Mouse (Mus musculus): ENCODE data around the gene Tex38. TPM values are rescaled to one million over a fixed set of nuclear protein-coding genes. Genes with fewer than 3 reads are reported as not detected.
A peak's percentile ranks its signal among the peaks of the same experiment; 100 is the strongest.

Tex38 gene
- polyA plus RNA-seq, 1 experiment, result not detected

GRCm38 (mm10) chr4:115734867-115735266 is 46.0 kb downstream of the Tex38 start:
- Histone ChIP-seq H3K79me3 (ENCODE audit: low read depth) (peaks cover 7% of the 10 kb centered on the region), H3K36me3 (ENCODE audit: control insufficient read depth, insufficient read depth) (no peaks in the 10 kb centered on the region), H3K27me3 (ENCODE audit: control insufficient read depth, insufficient read depth, insufficient read length) (peaks cover 19% of the 10 kb centered on the region), H3K4me3 (ENCODE audit: insufficient read depth, poor library complexity, severe bottlenecking) (no peak overlapping the region), H3K79me2 (ENCODE audit: control insufficient read depth, insufficient read depth) (peaks cover 21% of the 10 kb centered on the region), H3ac (ENCODE audit: control insufficient read depth, insufficient read length, low read depth) (no peak overlapping the region)
- TF ChIP-seq FOSL1 (IDR thresholded peaks at IDR 0.05; ENCODE audit: insufficient read depth, low read length, poor library complexity, severe bottlenecking) (no peak), CTCF (IDR thresholded peaks at IDR 0.05; ENCODE audit: control insufficient read depth, insufficient read depth, insufficient read length) (no peak), USF1 (IDR thresholded peaks at IDR 0.05; ENCODE audit: low read depth) (no peak), MYOD1 (IDR thresholded peaks at IDR 0.05; ENCODE audit: control insufficient read depth, insufficient read length, low read depth) (no peak), MAX (IDR thresholded peaks at IDR 0.05) (no peak), CEBPB (IDR thresholded peaks at IDR 0.05; ENCODE audit: low read depth) (no peak), MYOG (IDR thresholded peaks at IDR 0.05; ENCODE audit: control insufficient read depth, extremely low read depth, insufficient read length) (no peak)

DNA sequence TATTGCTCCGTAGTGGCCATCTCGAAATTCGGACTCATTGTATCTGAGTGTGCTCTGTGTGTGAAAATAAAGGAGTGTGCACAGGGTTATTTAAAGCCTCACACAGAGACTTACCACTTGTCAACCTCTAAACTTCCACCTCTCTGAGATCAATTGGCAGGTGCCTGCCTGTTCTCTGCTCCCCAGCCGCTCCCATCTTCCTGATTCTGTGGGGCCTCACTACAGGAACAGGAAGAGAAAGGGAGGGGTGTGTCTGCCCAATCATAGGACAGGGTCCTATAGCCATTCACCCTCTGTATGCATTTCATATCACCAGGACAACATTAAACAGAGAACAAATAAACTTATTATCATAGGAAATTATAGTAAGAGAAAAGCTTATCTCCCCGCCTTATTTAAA is 47.1 kb downstream of the Tex38 start:
- no peak overlapping the region for H3K4me3 ChIP-seq (ENCODE audit: insufficient read depth, poor library complexity, severe bottlenecking)
- no peak overlapping the region for H3ac ChIP-seq (ENCODE audit: control insufficient read depth, insufficient read length, low read depth)
- H3K79me3 ChIP-seq (ENCODE audit: low read depth), result peaks cover 5% of the 10 kb centered on the region
- H3K36me3 ChIP-seq (ENCODE audit: control insufficient read depth, insufficient read depth), result no peaks in the 10 kb centered on the region
- peaks cover 19% of the 10 kb centered on the region for H3K27me3 ChIP-seq (ENCODE audit: control insufficient read depth, insufficient read depth, insufficient read length)
- TF ChIP-seq CEBPB (IDR thresholded peaks at IDR 0.05; ENCODE audit: low read depth) (no peak), FOSL1 (IDR thresholded peaks at IDR 0.05; ENCODE audit: insufficient read depth, low read length, poor library complexity, severe bottlenecking) (no peak), MAX (IDR thresholded peaks at IDR 0.05) (no peak), CTCF (IDR thresholded peaks at IDR 0.05; ENCODE audit: control insufficient read depth, insufficient read depth, insufficient read length) (no peak), MYOD1 (IDR thresholded peaks at IDR 0.05; ENCODE audit: control insufficient read depth, insufficient read length, low read depth) (no peak), USF1 (IDR thresholded peaks at IDR 0.05; ENCODE audit: low read depth) (no peak), MYOG (IDR thresholded peaks at IDR 0.05; ENCODE audit: control insufficient read depth, extremely low read depth, insufficient read length) (no peak)
- H3K79me2 ChIP-seq (ENCODE audit: control insufficient read depth, insufficient read depth), result peaks cover 10% of the 10 kb centered on the region

GRCm38 (mm10) chr4:115732223-115732818 is 48.5 kb downstream of the Tex38 start:
- no peak overlapping the region for H3ac ChIP-seq (ENCODE audit: control insufficient read depth, insufficient read length, low read depth)
- no peaks in the 10 kb centered on the region for H3K79me3 ChIP-seq (ENCODE audit: low read depth)
- H3K4me3 ChIP-seq (ENCODE audit: insufficient read depth, poor library complexity, severe bottlenecking), result no peak overlapping the region
- TF ChIP-seq MYOD1 (IDR thresholded peaks at IDR 0.05; ENCODE audit: control insufficient read depth, insufficient read length, low read depth) (no peak), CEBPB (IDR thresholded peaks at IDR 0.05; ENCODE audit: low read depth) (no peak), MYOG (IDR thresholded peaks at IDR 0.05; ENCODE audit: control insufficient read depth, extremely low read depth, insufficient read length) (no peak), MAX (IDR thresholded peaks at IDR 0.05) (no peak), FOSL1 (IDR thresholded peaks at IDR 0.05; ENCODE audit: insufficient read depth, low read length, poor library complexity, severe bottlenecking) (no peak), CTCF (IDR thresholded peaks at IDR 0.05; ENCODE audit: control insufficient read depth, insufficient read depth, insufficient read length) (no peak), USF1 (IDR thresholded peaks at IDR 0.05; ENCODE audit: low read depth) (no peak)
- no peaks in the 10 kb centered on the region for H3K36me3 ChIP-seq (ENCODE audit: control insufficient read depth, insufficient read depth)
- H3K27me3 ChIP-seq (ENCODE audit: control insufficient read depth, insufficient read depth, insufficient read length), result peaks cover 19% of the 10 kb centered on the region
- H3K79me2 ChIP-seq (ENCODE audit: control insufficient read depth, insufficient read depth), result no peaks in the 10 kb centered on the region

GRCm38 (mm10) chr4:115731588-115732222 is 49.1 kb downstream of the Tex38 start:
- H3K79me2 ChIP-seq (ENCODE audit: control insufficient read depth, insufficient read depth), result no peaks in the 10 kb centered on the region
- no peak overlapping the region for H3ac ChIP-seq (ENCODE audit: control insufficient read depth, insufficient read length, low read depth)
- H3K27me3 ChIP-seq (ENCODE audit: control insufficient read depth, insufficient read depth, insufficient read length), result peaks cover 19% of the 10 kb centered on the region
- H3K79me3 ChIP-seq (ENCODE audit: low read depth), result no peaks in the 10 kb centered on the region
- no peak for TF ChIP-seq FOSL1 (IDR thresholded peaks at IDR 0.05; ENCODE audit: insufficient read depth, low read length, poor library complexity, severe bottlenecking)
- TF ChIP-seq CTCF (IDR thresholded peaks at IDR 0.05; ENCODE audit: control insufficient read depth, insufficient read depth, insufficient read length), result peak; percentile 57
- H3K4me3 ChIP-seq (ENCODE audit: insufficient read depth, poor library complexity, severe bottlenecking), result no peak overlapping the region
- H3K36me3 ChIP-seq (ENCODE audit: control insufficient read depth, insufficient read depth), result no peaks in the 10 kb centered on the region

Other genes starting within 250 kb of the Tex38 start
- gene Cyp4a31, start 217.4 kb downstream of the Tex38 start, polyA plus RNA-seq (2012; fragmentation: generic; extraction: Trizol), result not detected
- gene Cyp4a32, start 180.0 kb downstream of the Tex38 start, polyA plus RNA-seq (2012; fragmentation: generic; extraction: Trizol), result not detected
- not detected for gene Cyp4b1, start 133.3 kb downstream of the Tex38 start, polyA plus RNA-seq (2012; fragmentation: generic; extraction: Trizol)
- 12.6 TPM for gene Efcab14, start 43.3 kb downstream of the Tex38 start, polyA plus RNA-seq (2012; fragmentation: generic; extraction: Trizol)
- gene Atpaf1, start 3.8 kb upstream of the Tex38 start, polyA plus RNA-seq (2012; fragmentation: generic; extraction: Trizol), result 15.7 TPM
- 3.5 TPM for gene Mob3c, start 47.1 kb upstream of the Tex38 start, polyA plus RNA-seq (2012; fragmentation: generic; extraction: Trizol)
- 15.3 TPM for gene Mknk1, start 58.2 kb upstream of the Tex38 start, polyA plus RNA-seq (2012; fragmentation: generic; extraction: Trizol)
- gene Kncn, start 103.4 kb upstream of the Tex38 start, polyA plus RNA-seq (2012; fragmentation: generic; extraction: Trizol), result not detected
- gene 6430628N08Rik, start 109.6 kb upstream of the Tex38 start, polyA plus RNA-seq (2012; fragmentation: generic; extraction: Trizol), result not detected
- 0.02 TPM for gene Dmbx1, start 158.9 kb upstream of the Tex38 start, polyA plus RNA-seq (2012; fragmentation: generic; extraction: Trizol)
- 0.06 TPM for gene Faah, start 236.9 kb upstream of the Tex38 start, polyA plus RNA-seq (2012; fragmentation: generic; extraction: Trizol)

Data from C2C12 (cell line).